Mouse (Mus musculus) adrenal gland, adult (tissue): Measurements from ENCODE around the gene Dcaf6.
A peak's percentile ranks its signal among the peaks of the same experiment; 100 is the strongest.

Experiments
- DNase-seq, 2 experiments: peaks; one replicate each; pipeline ENCODE4 v3.0.0; 2022 to 2023; ENCODE audit warnings: low spot score in 1 of 2; ENCODE audit not compliant: inconsistent age in 2 of 2

The Dcaf6 gene

GRCm38 (mm10) chr1:165460360-165460800, at the start of gene Dcaf6, which contains the start of gene Mpc2:
Gene Dcaf6, minus strand, starts transcription at chr1:165460475.
Gene Mpc2, plus strand, starts transcription at chr1:165460637.
- DNase-seq: peak; percentile 100

GRCm38 (mm10) chr1:165506303-165506702, 46.0 kb upstream of the Dcaf6 start:
- peak in 1 of 2 experiments; percentile 29 for DNase-seq

- peak; percentile 64 to 87 for DNase-seq
These were observed 43.2 kb upstream of the Dcaf6 start for GRCm38 (mm10) chr1:165503307-165504024.

GRCm38 (mm10) chr1:165498856-165499255, 38.6 kb upstream of the Dcaf6 start:
- DNase-seq: no peak

GRCm38 (mm10) chr1:165489197-165489596, 28.9 kb upstream of the Dcaf6 start:
- no peak for DNase-seq

- no peak for DNase-seq
These were observed 25.8 kb upstream of the Dcaf6 start for GRCm38 (mm10) chr1:165486108-165486507.

GRCm38 (mm10) chr1:165484688-165485233, 24.5 kb upstream of the Dcaf6 start, which contains the start of gene Adcy10:
Gene Adcy10, plus strand, starts transcription at chr1:165485183.
- DNase-seq: peak in 1 of 2 experiments; percentile 68

- no peak for DNase-seq
These were observed 11.2 kb upstream of the Dcaf6 start for GRCm38 (mm10) chr1:165471490-165471889.

GRCm38 (mm10) chr1:165469717-165470116, 9.4 kb upstream of the Dcaf6 start:
- peak in 1 of 2 experiments; percentile 40 for DNase-seq

GRCm38 (mm10) chr1:165468971-165469370, 8.7 kb upstream of the Dcaf6 start:
- DNase-seq: no peak

GRCm38 (mm10) chr1:165464574-165464973, 4.3 kb upstream of the Dcaf6 start:
- no peak for DNase-seq

GRCm38 (mm10) chr1:165462861-165463260, 2.6 kb upstream of the Dcaf6 start:
- DNase-seq: peak in 1 of 2 experiments; percentile 29

GRCm38 (mm10) chr1:165461681-165462080, 1.4 kb upstream of the Dcaf6 start:
- no peak for DNase-seq

- peak; percentile 100 for DNase-seq
These were observed 614 bp upstream of the Dcaf6 start for GRCm38 (mm10) chr1:165460801-165461377.

GRCm38 (mm10) chr1:165459503-165460181, 633 bp downstream of the Dcaf6 start:
- peak; percentile 73 to 89 for DNase-seq

- no peak for DNase-seq
These were observed 1.2 kb downstream of the Dcaf6 start for GRCm38 (mm10) chr1:165459041-165459502.

GRCm38 (mm10) chr1:165441719-165442118, 18.6 kb downstream of the Dcaf6 start:
- DNase-seq: no peak

- DNase-seq: no peak
These were observed 19.1 kb downstream of the Dcaf6 start for GRCm38 (mm10) chr1:165441201-165441600.

GRCm38 (mm10) chr1:165440788-165441187, 19.5 kb downstream of the Dcaf6 start:
- no peak for DNase-seq

- no peak for DNase-seq
These were observed 21.8 kb downstream of the Dcaf6 start for GRCm38 (mm10) chr1:165438289-165439021.

GRCm38 (mm10) chr1:165432883-165433282, 27.4 kb downstream of the Dcaf6 start:
- DNase-seq: peak in 1 of 2 experiments; percentile 57
